Mouse (Mus musculus) forebrain, postnatal 0 days (tissue): ENCODE data around the gene Adarb2. TPM values are rescaled to one million over a fixed set of nuclear protein-coding genes. Genes with fewer than 3 reads are reported as not detected.

Experiments
- ATAC-seq: fragments of 200-750 bp; cut with Nextera tagmentation; 2 replicates; pipeline ENCODE4 v1.8.0; 2017; ENCODE audit warnings: mild to moderate bottlenecking, moderate library complexity
- DNase-seq: peaks from one replicate; pipeline ENCODE4 v3.0.0-alpha.2; 2015
- H3K27ac ChIP-seq: fragments of 300-500 bp; sonication (generic); 2 replicates; pipeline ENCODE4 v1.5.1; 2014; ENCODE audit warnings: low read depth, mild to moderate bottlenecking, antibody characterized with exemption, low read length, moderate library complexity, mixed read lengths
- H3K27me3 ChIP-seq: fragments of 300-500 bp; sonication (generic); 2 replicates; pipeline ENCODE4 v1.6.1; 2014; ENCODE audit warnings: mild to moderate bottlenecking, low read length, mixed read lengths; ENCODE audit not compliant: insufficient read depth
- H3K36me3 ChIP-seq: fragments of 300-500 bp; sonication (generic); 2 replicates; pipeline ENCODE4 v1.6.1; 2014; ENCODE audit warnings: mild to moderate bottlenecking, moderate library complexity; ENCODE audit not compliant: insufficient read depth
- H3K4me1 ChIP-seq: fragments of 300-500 bp; sonication (generic); 2 replicates; pipeline ENCODE4 v1.6.1; 2014; ENCODE audit warnings: antibody characterized with exemption; ENCODE audit not compliant: insufficient read depth
- H3K4me2 ChIP-seq: fragments of 300-500 bp; sonication (generic); 2 replicates; pipeline ENCODE4 v1.6.1; 2014; ENCODE audit warnings: low read depth, mild to moderate bottlenecking, moderate library complexity
- H3K4me3 ChIP-seq: fragments of 300-500 bp; sonication (generic); 2 replicates; pipeline ENCODE4 v1.5.1; 2014; ENCODE audit warnings: low read depth, low read length, mixed read lengths
- H3K9ac ChIP-seq: fragments of 300-500 bp; sonication (generic); 2 replicates; pipeline ENCODE4 v1.6.1; 2014; ENCODE audit warnings: mild to moderate bottlenecking
- H3K9me3 ChIP-seq: fragments of 300-500 bp; sonication (generic); 2 replicates; pipeline ENCODE4 v1.6.1; 2016; ENCODE audit warnings: low read length
- CTCF ChIP-seq: sonication (generic); IDR thresholded peaks from 2 replicates; pipeline ENCODE4 v1.5.1; 2016; ENCODE audit warnings: antibody characterized with exemption, control low read depth, low read depth
- WGBS: fragments of 180-500 bp; shearing (Covaris S2); extraction: QIAGEN DNeasy Blood & Tissue Kit; methylation state at CpG from one replicate; pipeline ENCODE4 v1.1.7; 2014; 5-methylcytosine and 5-hydroxymethylcytosine counted together
- polyA plus RNA-seq: library from polyadenylated mRNA; unstranded; fragments of >200 nt; fragmentation: Nextera tagmentation; extraction: Ambion mirVana; gene quantifications from 2 replicates; pipeline ENCODE4 v1.2.1, GENCODE M21; 2015
- total RNA-seq: library from RNA; depleted of rRNA; stranded (reverse); fragments of >200 nt; gene quantifications from 2 replicates; pipeline ENCODE4 v1.2.3, GENCODE M21; 2014

Gene Adarb2
- total and polyA plus RNA-seq, 2 experiments from 2014 or later = 13.1 to 46.9 TPM

- peak; percentile 54 for DNase-seq
- peak; percentile 91 for ATAC-seq
Observed at GRCm38 (mm10) chr13:8424019-8424719, 221.5 kb downstream of the Adarb2 start.

GRCm38 (mm10) chr13:8439188-8439835, 236.6 kb downstream of the Adarb2 start:
- no peak for TF ChIP-seq CTCF
- peak; percentile 93 for ATAC-seq
- no peak overlapping the region for H3K4me3 ChIP-seq
- DNase-seq = peak; percentile 29
- H3K4me1 ChIP-seq = no peaks in the 10 kb centered on the region
- no peaks in the 10 kb centered on the region for H3K27me3 ChIP-seq
- H3K9ac ChIP-seq = no peak overlapping the region
- H3K36me3 ChIP-seq = no peaks in the 10 kb centered on the region
- no peaks in the 10 kb centered on the region for H3K9me3 ChIP-seq
- no peak overlapping the region for H3K4me2 ChIP-seq
- WGBS = 81% methylated on average over 4 of the region's 4 CpGs
- no peak overlapping the region for H3K27ac ChIP-seq

More at GRCm38 (mm10) chr13:8424019-8424719, 221.5 kb downstream of the Adarb2 start:
- H3K36me3 ChIP-seq = no peaks in the 10 kb centered on the region
- no peak overlapping the region for H3K27ac ChIP-seq
- no peaks in the 10 kb centered on the region for H3K27me3 ChIP-seq
- no peaks in the 10 kb centered on the region for H3K4me1 ChIP-seq
- TF ChIP-seq CTCF = no peak
- H3K4me3 ChIP-seq = no peak overlapping the region
- H3K9me3 ChIP-seq = no peaks in the 10 kb centered on the region
- H3K9ac ChIP-seq = no peak overlapping the region
- H3K4me2 ChIP-seq = no peak overlapping the region
- 51% methylated on average over 15 of the region's 15 CpGs for WGBS

- Histone ChIP-seq H3K27ac (no peak overlapping the region), H3K36me3 (no peaks in the 10 kb centered on the region), H3K9me3 (no peaks in the 10 kb centered on the region), H3K27me3 (no peaks in the 10 kb centered on the region), H3K9ac (no peak overlapping the region), H3K4me1 (no peaks in the 10 kb centered on the region), H3K4me3 (no peak overlapping the region), H3K4me2 (no peak overlapping the region)
- ATAC-seq (no peak), DNase-seq (no peak)
- TF ChIP-seq CTCF = no peak
- 80% methylated on average over 2 of the region's 2 CpGs for WGBS
Observed at GRCm38 (mm10) chr13:8445415-8445814, 242.7 kb downstream of the Adarb2 start.

DNA sequence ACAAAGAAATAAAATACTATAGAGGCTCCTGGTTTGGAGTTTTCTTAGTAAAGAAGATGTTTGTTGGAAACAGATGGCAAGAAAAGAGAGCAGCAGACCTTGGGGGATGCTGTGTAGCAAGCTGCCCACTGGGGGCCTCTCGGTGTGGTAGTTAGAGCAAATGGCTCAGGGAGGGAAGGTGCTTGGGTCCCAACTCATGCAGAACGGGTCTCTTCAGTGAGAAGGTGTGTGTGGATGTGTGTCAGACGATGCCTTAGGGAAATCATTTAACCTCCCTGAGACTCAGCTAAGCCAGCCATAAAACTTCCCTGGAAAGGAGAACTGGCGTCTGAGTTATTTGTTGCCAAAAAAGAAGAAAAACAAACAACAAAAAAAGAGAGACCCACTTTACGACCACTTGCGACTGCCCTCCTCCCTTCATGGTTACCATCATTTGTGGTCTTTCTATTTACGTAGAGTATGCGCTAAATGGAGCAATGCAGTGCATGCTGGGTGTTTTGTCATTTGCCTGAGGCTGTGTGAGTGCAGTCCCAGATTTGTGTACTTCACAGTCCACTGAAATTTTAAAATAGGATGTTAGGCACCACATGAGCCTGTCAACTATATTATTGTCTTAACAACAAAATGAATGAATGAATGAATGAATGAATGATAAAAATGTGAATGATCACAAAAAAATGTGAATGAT, 245.7 kb downstream of the Adarb2 start:
- Histone ChIP-seq H3K4me1 (no peaks in the 10 kb centered on the region), H3K9me3 (no peaks in the 10 kb centered on the region), H3K36me3 (no peaks in the 10 kb centered on the region), H3K27me3 (no peaks in the 10 kb centered on the region), H3K9ac (no peak overlapping the region), H3K4me3 (no peak overlapping the region), H3K27ac (no peak overlapping the region), H3K4me2 (no peak overlapping the region)
- WGBS = 79% methylated on average over 8 of the region's 8 CpGs
- no peak for TF ChIP-seq CTCF
- DNase-seq = no peak
- no peak for ATAC-seq

DNA sequence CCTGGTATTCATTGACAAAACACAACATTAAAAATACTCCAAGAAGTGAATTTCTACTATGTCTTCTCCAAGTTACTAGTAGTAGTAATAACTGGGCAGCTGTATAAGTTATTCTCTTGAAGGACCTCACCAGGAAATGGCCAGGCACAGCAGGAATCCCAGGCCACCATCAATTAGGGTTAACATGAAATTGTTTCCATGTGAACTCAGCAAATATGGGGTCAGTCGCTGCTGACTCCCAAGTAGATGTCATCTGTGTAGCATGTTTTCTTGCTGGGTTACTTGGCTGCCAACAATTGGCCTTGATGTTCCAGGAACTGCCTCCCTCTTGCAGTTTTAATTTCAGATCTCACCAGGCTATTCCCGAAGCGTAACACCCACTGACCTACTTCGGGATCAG, 248.9 kb downstream of the Adarb2 start:
- no peak overlapping the region for H3K4me2 ChIP-seq

GRCm38 (mm10) chr13:8456886-8457285, 254.2 kb downstream of the Adarb2 start:
- Histone ChIP-seq H3K4me3 (no peak overlapping the region), H3K9me3 (no peaks in the 10 kb centered on the region), H3K36me3 (no peaks in the 10 kb centered on the region), H3K27ac (no peak overlapping the region), H3K27me3 (no peaks in the 10 kb centered on the region), H3K4me1 (no peaks in the 10 kb centered on the region), H3K9ac (no peak overlapping the region), H3K4me2 (no peak overlapping the region)
- no peak for TF ChIP-seq CTCF
- no peak for ATAC-seq
- WGBS = 74% methylated on average over 3 of the region's 3 CpGs
- DNase-seq = no peak

More for the DNA sequence above, 248.9 kb downstream of the Adarb2 start:
- no peak overlapping the region for H3K9ac ChIP-seq
- ATAC-seq (no peak), DNase-seq (no peak)
- TF ChIP-seq CTCF = no peak
- 86% methylated on average over 4 of the region's 4 CpGs for WGBS
- H3K9me3 ChIP-seq = no peaks in the 10 kb centered on the region
- no peak overlapping the region for H3K27ac ChIP-seq
- H3K27me3 ChIP-seq = no peaks in the 10 kb centered on the region
- no peaks in the 10 kb centered on the region for H3K36me3 ChIP-seq
- no peaks in the 10 kb centered on the region for H3K4me1 ChIP-seq
- H3K4me3 ChIP-seq = no peak overlapping the region

- Histone ChIP-seq H3K4me3 (no peak overlapping the region), H3K27ac (no peak overlapping the region), H3K27me3 (no peaks in the 10 kb centered on the region), H3K36me3 (no peaks in the 10 kb centered on the region), H3K9me3 (no peaks in the 10 kb centered on the region), H3K4me2 (no peak overlapping the region), H3K4me1 (no peaks in the 10 kb centered on the region), H3K9ac (no peak overlapping the region)
- DNase-seq = no peak
- ATAC-seq = no peak
- no peak for TF ChIP-seq CTCF
- 65% methylated on average over 3 of the region's 3 CpGs for WGBS
Observed at GRCm38 (mm10) chr13:8457831-8458230, 255.2 kb downstream of the Adarb2 start.
